Mouse (Mus musculus) CH12.LX (cell line): Measurements from ENCODE around the gene Lyl1. TPM values are rescaled to one million over a fixed set of nuclear protein-coding genes. Genes with fewer than 3 reads are reported as not detected.

Source experiments
- DNase-seq: peaks from one replicate; pipeline ENCODE4 v3.0.0-alpha.2; 2013; ENCODE audit errors: extremely low read depth
- H3K27ac ChIP-seq: 2 replicates; pipeline ENCODE4 v1.5.1; 2012; ENCODE audit warnings: low read depth, mild to moderate bottlenecking, control low read depth, moderate library complexity; ENCODE audit not compliant: insufficient read depth
- H3K27me3 ChIP-seq: replicated peaks from 2 replicates; pipeline ENCODE3; 2012; ENCODE audit warnings: inconsistent platforms
- H3K36me3 ChIP-seq, 2 experiments: replicated peaks in 1 of 2; 2 replicates each; pipeline versions ENCODE3 to v1.6.1; 2012; ENCODE audit warnings: inconsistent platforms in 1 of 2, low read length in 1 of 2, mild to moderate bottlenecking in 1 of 2, mixed read lengths in 1 of 2, moderate library complexity in 1 of 2; ENCODE audit not compliant: control insufficient read depth in 1 of 2, insufficient read depth in 1 of 2
- H3K4me1 ChIP-seq, 2 experiments: 2 replicates each; pipeline ENCODE4 v1.6.1; 2012; ENCODE audit warnings: inconsistent platforms in 1 of 2, moderate library complexity in 1 of 2; ENCODE audit not compliant: insufficient read depth in 2 of 2, control insufficient read depth in 1 of 2
- H3K4me2 ChIP-seq: 2 replicates; pipeline ENCODE4 v1.6.1; 2012; ENCODE audit warnings: low read depth, mild to moderate bottlenecking, control low read depth; ENCODE audit not compliant: poor library complexity, insufficient read depth, severe bottlenecking
- H3K4me3 ChIP-seq, 3 experiments: fragments of 150-350 bp in 1 of 3; sonication (generic) in 1 of 3; replicated peaks in 1 of 3; 2 replicates each; pipeline versions ENCODE3 to v1.5.1; 2011 to 2012; ENCODE audit warnings: low read depth in 2 of 3, low read length in 2 of 3, mild to moderate bottlenecking in 2 of 3, moderate library complexity in 2 of 3, control low read depth in 1 of 3, improper control_type of control experiment in 1 of 3, inconsistent platforms in 1 of 3, mixed read lengths in 1 of 3; ENCODE audit not compliant: poor library complexity in 1 of 3
- H3K79me2 ChIP-seq: replicated peaks from 2 replicates; pipeline ENCODE4 v1.6.1; 2012; ENCODE audit warnings: mild to moderate bottlenecking, moderate library complexity; ENCODE audit not compliant: control insufficient read depth, poor library complexity, insufficient read depth, severe bottlenecking; ENCODE audit errors: extremely low read depth
- H3K9ac ChIP-seq: 2 replicates; pipeline ENCODE4 v1.6.1; 2012; ENCODE audit warnings: low read depth, mild to moderate bottlenecking, control low read depth, moderate library complexity; ENCODE audit not compliant: insufficient read depth
- H3K9me3 ChIP-seq: replicated peaks from 2 replicates; pipeline ENCODE3; 2012; ENCODE audit warnings: low read length, inconsistent platforms, mixed read lengths
- BHLHE40 ChIP-seq: IDR thresholded peaks from 2 replicates; pipeline ENCODE4 v1.6.1; 2011; ENCODE audit warnings: mild to moderate bottlenecking, low read depth, low read length, improper control_type of control experiment
- CHD1 ChIP-seq: IDR thresholded peaks from 2 replicates; pipeline ENCODE4 v1.6.1; 2012; ENCODE audit warnings: low read depth, low read length, improper control_type of control experiment, inconsistent platforms
- CTCF ChIP-seq, 2 experiments: IDR thresholded peaks in 1 of 2; conservative IDR thresholded peaks in 1 of 2; 2 replicates each; pipeline ENCODE4 v1.5.1; 2011 to 2012; ENCODE audit warnings: low read depth in 2 of 2, low read length in 2 of 2, improper control_type of control experiment in 1 of 2, inconsistent platforms in 1 of 2, mild to moderate bottlenecking in 1 of 2, moderate library complexity in 1 of 2
- E2F4 ChIP-seq: IDR thresholded peaks from 2 replicates; pipeline ENCODE4 v1.6.1; 2011; ENCODE audit warnings: low read depth, low read length, improper control_type of control experiment; ENCODE audit not compliant: insufficient replicate concordance
- ELF1 ChIP-seq: IDR thresholded peaks from 2 replicates; pipeline ENCODE4 v1.6.1; 2014; ENCODE audit warnings: low read depth, mild to moderate bottlenecking, inconsistent platforms, low read length, improper control_type of control experiment
- EP300 ChIP-seq: IDR thresholded peaks from 2 replicates; pipeline ENCODE4 v1.6.1; 2011; ENCODE audit warnings: low read length, improper control_type of control experiment
- GABPA ChIP-seq: IDR thresholded peaks from 2 replicates; pipeline ENCODE4 v1.6.1; 2012; ENCODE audit warnings: low read depth, low read length, improper control_type of control experiment, inconsistent platforms; ENCODE audit not compliant: insufficient replicate concordance
- IRF4 ChIP-seq: IDR thresholded peaks from 2 replicates; pipeline ENCODE4 v1.6.1; 2014; ENCODE audit warnings: low read depth, mild to moderate bottlenecking, inconsistent platforms, low read length, improper control_type of control experiment
- JUN ChIP-seq: IDR thresholded peaks from 2 replicates; pipeline ENCODE4 v1.6.1; 2011; ENCODE audit warnings: low read depth, mild to moderate bottlenecking, low read length, improper control_type of control experiment, moderate library complexity; ENCODE audit not compliant: insufficient read depth
- JUND ChIP-seq: conservative IDR thresholded peaks from 2 replicates; pipeline ENCODE4 v1.6.1; 2011; ENCODE audit warnings: low read depth, low read length, improper control_type of control experiment
- KAT2A ChIP-seq: IDR thresholded peaks from 2 replicates; pipeline ENCODE4 v1.6.1; 2012; ENCODE audit warnings: low read length, improper control_type of control experiment, inconsistent platforms; ENCODE audit not compliant: insufficient replicate concordance
- MAFK ChIP-seq: IDR thresholded peaks from 2 replicates; pipeline ENCODE4 v1.6.1; 2011; ENCODE audit warnings: low read length, improper control_type of control experiment; ENCODE audit not compliant: insufficient replicate concordance
- MAZ ChIP-seq: IDR thresholded peaks from 2 replicates; pipeline ENCODE4 v1.6.1; 2012; ENCODE audit warnings: low read depth, mild to moderate bottlenecking, inconsistent platforms, low read length, improper control_type of control experiment, moderate library complexity
- MXI1 ChIP-seq: IDR thresholded peaks from 2 replicates; pipeline ENCODE4 v1.6.1; 2011; ENCODE audit warnings: mild to moderate bottlenecking, low read depth, low read length, improper control_type of control experiment
- MYC ChIP-seq: IDR thresholded peaks from 2 replicates; pipeline ENCODE4 v1.6.1; 2011; ENCODE audit warnings: low read depth, mild to moderate bottlenecking, improper control_type of control experiment, low read length
- NELFE ChIP-seq: IDR thresholded peaks from 2 replicates; pipeline ENCODE4 v1.6.1; 2011; ENCODE audit warnings: low read depth, low read length, improper control_type of control experiment
- POLR2AphosphoS2 ChIP-seq: IDR thresholded peaks from 2 replicates; pipeline ENCODE4 v1.6.1; 2011; ENCODE audit warnings: low read depth, low read length, improper control_type of control experiment
- RAD21 ChIP-seq: IDR thresholded peaks from 2 replicates; pipeline ENCODE4 v1.6.1; 2011; ENCODE audit warnings: low read depth, mild to moderate bottlenecking, low read length, improper control_type of control experiment, moderate library complexity
- RCOR1 ChIP-seq: conservative IDR thresholded peaks from 2 replicates; pipeline ENCODE4 v1.6.1; 2012; ENCODE audit warnings: low read depth, mild to moderate bottlenecking, inconsistent platforms, low read length, improper control_type of control experiment
- SMC3 ChIP-seq: IDR thresholded peaks from 2 replicates; pipeline ENCODE4 v1.6.1; 2011; ENCODE audit warnings: low read depth, low read length, improper control_type of control experiment
- TBP ChIP-seq: conservative IDR thresholded peaks from 2 replicates; pipeline ENCODE4 v1.6.1; 2011; ENCODE audit warnings: low read depth, low read length, improper control_type of control experiment
- UBTF ChIP-seq: IDR thresholded peaks from 2 replicates; pipeline ENCODE4 v1.6.1; 2012; ENCODE audit warnings: low read depth, mild to moderate bottlenecking, inconsistent platforms, low read length, improper control_type of control experiment, moderate library complexity
- ZC3H11A ChIP-seq: IDR thresholded peaks from 2 replicates; pipeline ENCODE4 v1.6.1; 2012; ENCODE audit warnings: low read depth, mild to moderate bottlenecking, inconsistent platforms, low read length, improper control_type of control experiment
- ZMIZ1 ChIP-seq: IDR thresholded peaks from 2 replicates; pipeline ENCODE4 v1.6.1; 2012; ENCODE audit warnings: low read depth, mild to moderate bottlenecking, inconsistent platforms, low read length, improper control_type of control experiment
- ZNF384 ChIP-seq: IDR thresholded peaks from 2 replicates; pipeline ENCODE4 v1.6.1; 2012; ENCODE audit warnings: low read depth, low read length, improper control_type of control experiment, inconsistent platforms
- dilution Hi-C: fragments of 300-500 bp; cut with MboI; formaldehyde crosslinking; loops from 2 replicates; pipeline ENCODE4 v1.14.3; 2020; ENCODE audit warnings: low sequenced_read_pairs; ENCODE audit not compliant: extremely low pct_unique_long_range_greater_than_20kb, extremely low pct_ligation_motif_present
- in situ Hi-C: fragments of 300-500 bp; cut with MboI; formaldehyde crosslinking; loops from 3 replicates; pipeline ENCODE4 v1.14.3; 2019; ENCODE audit warnings: low sequenced_read_pairs, low pct_ligation_motif_present, low pct_unique_long_range_greater_than_20kb, mixed read lengths
- polyA plus RNA-seq: library from polyadenylated mRNA; unstranded; fragments of >175 nt; gene quantifications from 2 replicates; pipeline ENCODE4 v1.2.1, GENCODE M21; 2012; ENCODE audit warnings: low read depth; ENCODE audit not compliant: insufficient read length
- total RNA-seq, 2 experiments: library from RNA; depleted of rRNA; stranded (reverse); fragments of 300-350 nt in 1 of 2; fragments of >200 nt in 1 of 2; gene quantifications; 2 replicates each; pipeline ENCODE4 v1.2.3; 2012 to 2014

Gene Lyl1
- total and polyA plus RNA-seq, 3 experiments: 20.6 to 53.2 (median 38.5) TPM

DNA sequence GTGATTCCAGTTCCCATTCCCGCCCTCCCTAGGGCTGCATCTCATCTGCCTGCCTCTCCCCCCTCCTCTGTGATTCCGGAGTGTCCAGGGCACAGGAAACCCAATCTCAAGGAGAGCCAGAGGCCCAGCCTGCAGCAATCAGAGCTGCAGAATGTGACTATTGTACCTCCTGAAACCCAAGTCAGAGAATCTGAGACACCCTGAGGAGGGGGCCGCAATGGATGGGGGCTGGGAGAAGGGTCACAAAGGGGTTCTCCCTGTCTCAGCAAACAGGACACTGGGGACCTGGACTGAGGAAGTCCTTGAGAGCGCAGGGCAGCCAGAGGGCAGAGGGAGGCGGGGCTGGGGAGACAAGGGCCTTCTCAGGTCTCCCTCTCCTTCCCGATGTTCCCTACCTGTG, 31.7 kb downstream of the Lyl1 start:
- H3K27me3 ChIP-seq: peaks cover 68% of the 10 kb centered on the region
- peaks cover 3 to 15% of the 10 kb centered on the region in 2 experiments for H3K4me1 ChIP-seq
- H3K4me2 ChIP-seq: no peak overlapping the region
- no peak for TF ChIP-seq JUN
- TF ChIP-seq RCOR1: no peak
- TF ChIP-seq ZNF384: no peak
- TF ChIP-seq CHD1: no peak
- TF ChIP-seq MAFK: no peak
- no peak for TF ChIP-seq IRF4
- TF ChIP-seq TBP: no peak
- no peak for TF ChIP-seq SMC3
- no peak for TF ChIP-seq NELFE
- no peak for TF ChIP-seq JUND
- H3K36me3 ChIP-seq: no peaks in the 10 kb centered on the region
- no peak overlapping the region for H3K4me3 ChIP-seq
- H3K79me2 ChIP-seq: no peaks in the 10 kb centered on the region
- H3K9me3 ChIP-seq: no peaks in the 10 kb centered on the region
- no peak overlapping the region for H3K9ac ChIP-seq
- DNase-seq: no peak
- in situ Hi-C loops (no loop called here), dilution Hi-C loops (no loop called here)
- H3K27ac ChIP-seq: no peak overlapping the region

DNA sequence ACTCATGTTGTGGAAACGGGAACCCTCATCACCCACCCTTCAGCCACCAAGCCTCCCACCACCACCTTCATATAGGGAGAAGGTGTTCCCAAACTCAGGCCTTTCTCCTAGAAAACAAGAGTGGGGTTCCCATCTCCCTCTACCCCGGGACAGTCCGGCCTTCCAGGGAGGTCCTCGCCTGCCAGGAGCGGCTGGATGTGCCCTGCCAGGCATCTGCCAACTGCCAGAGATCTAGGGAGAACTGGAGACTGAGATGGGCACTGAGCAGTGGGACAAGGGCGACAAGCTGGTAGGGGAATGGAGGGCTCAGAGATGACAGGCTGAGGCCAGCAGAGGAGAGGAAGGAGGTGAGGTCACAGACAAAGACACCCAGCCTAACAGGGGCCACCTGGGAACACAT, 32.7 kb downstream of the Lyl1 start:
- no peak for DNase-seq
- in situ Hi-C loops (no loop called here), dilution Hi-C loops (no loop called here)
- Histone ChIP-seq H3K4me3 (no peak overlapping the region), H3K4me2 (no peak overlapping the region), H3K9ac (no peak overlapping the region), H3K27me3 (peaks cover 77% of the 10 kb centered on the region), H3K27ac (no peak overlapping the region), H3K9me3 (no peaks in the 10 kb centered on the region), H3K36me3 (no peaks in the 10 kb centered on the region), H3K79me2 (no peaks in the 10 kb centered on the region), H3K4me1 (peaks cover 3 to 18% of the 10 kb centered on the region in 2 experiments)
- TF ChIP-seq MAFK (no peak), ZC3H11A (no peak), RAD21 (no peak), UBTF (no peak), ELF1 (no peak), GABPA (no peak), MXI1 (no peak), TBP (no peak), JUND (no peak), KAT2A (no peak), EP300 (no peak), ZMIZ1 (no peak), MAZ (no peak), CTCF (conservative IDR thresholded peaks at IDR 0.05 in 1 of 2, IDR thresholded peaks at IDR 0.05 in 1 of 2; ENCODE audit: low read depth in 2 of 2, low read length in 2 of 2) (no peak), SMC3 (no peak), MYC (no peak), POLR2AphosphoS2 (no peak), E2F4 (no peak), BHLHE40 (no peak)
